Mouse (Mus musculus) spleen, adult 12 weeks (tissue): Measurements from ENCODE around the gene Nfib.

ENCODE experiments used
- DNase-seq: peaks from one replicate; pipeline ENCODE4 v3.0.0; 2022; ENCODE audit warnings: low spot score

Nfib gene

GRCm38 (mm10) chr4:82391726-82392472 lies 313.7 kb downstream of the Nfib start:
- no peak for DNase-seq

- DNase-seq: no peak
Observed at GRCm38 (mm10) chr4:82390545-82390944, 315.0 kb downstream of the Nfib start.

GRCm38 (mm10) chr4:82389876-82390275 lies 315.7 kb downstream of the Nfib start:
- no peak for DNase-seq

- no peak for DNase-seq
Observed at GRCm38 (mm10) chr4:82387620-82388019, 317.9 kb downstream of the Nfib start.

GRCm38 (mm10) chr4:82386222-82386993 lies 319.1 kb downstream of the Nfib start:
- DNase-seq: no peak

- DNase-seq: no peak
Observed at GRCm38 (mm10) chr4:82385638-82386037, 319.9 kb downstream of the Nfib start.

- DNase-seq: no peak
Observed at GRCm38 (mm10) chr4:82383991-82384731, 321.4 kb downstream of the Nfib start.

GRCm38 (mm10) chr4:82383346-82383745 lies 322.2 kb downstream of the Nfib start:
- no peak for DNase-seq

- no peak for DNase-seq
Observed at GRCm38 (mm10) chr4:82381786-82382185, 323.8 kb downstream of the Nfib start.

GRCm38 (mm10) chr4:82380578-82380977 lies 325.0 kb downstream of the Nfib start:
- DNase-seq: no peak

- DNase-seq: no peak
Observed at GRCm38 (mm10) chr4:82378050-82378449, 327.5 kb downstream of the Nfib start.

- no peak for DNase-seq
Observed at GRCm38 (mm10) chr4:82377621-82378020, 327.9 kb downstream of the Nfib start.

GRCm38 (mm10) chr4:82374560-82374959 lies 331.0 kb downstream of the Nfib start:
- DNase-seq: no peak

- no peak for DNase-seq
Observed at GRCm38 (mm10) chr4:82372217-82372616, 333.3 kb downstream of the Nfib start.

- DNase-seq: no peak
Observed at GRCm38 (mm10) chr4:82371471-82371870, 334.1 kb downstream of the Nfib start.

- no peak for DNase-seq
Observed at GRCm38 (mm10) chr4:82369011-82369776, 336.4 kb downstream of the Nfib start.

GRCm38 (mm10) chr4:82368091-82368775 lies 337.3 kb downstream of the Nfib start:
- no peak for DNase-seq

- DNase-seq: no peak
Observed at GRCm38 (mm10) chr4:82364696-82365385, 340.7 kb downstream of the Nfib start.

- DNase-seq: no peak
Observed at GRCm38 (mm10) chr4:82363951-82364350, 341.6 kb downstream of the Nfib start.

- DNase-seq: no peak
Observed at GRCm38 (mm10) chr4:82362294-82362693, 343.3 kb downstream of the Nfib start.

GRCm38 (mm10) chr4:82360081-82360511 lies 345.5 kb downstream of the Nfib start:
- no peak for DNase-seq
